Mouse (Mus musculus): Measurements from ENCODE around the gene Tmco3. TPM values are rescaled to one million over a fixed set of nuclear protein-coding genes. Genes with fewer than 3 reads are reported as not detected.
A peak's percentile ranks its signal among the peaks of the same experiment; 100 is the strongest.

Tmco3 gene
- total and polyA plus RNA-seq, 2 experiments from 2014 or later: 21.1 to 25.9 TPM

GRCm38 (mm10) chr8:13337678-13338077, 49.7 kb downstream of the Tmco3 start:
- WGBS: 82% methylated on average over 3 of the region's 3 CpGs
- H3K27ac ChIP-seq (ENCODE audit: low read depth, low read length): no peak overlapping the region
- ATAC-seq: no peak

GRCm38 (mm10) chr8:13338255-13338860, 50.4 kb downstream of the Tmco3 start, which contains the start of gene Tfdp1:
Tfdp1 (plus strand) TSS chr8:13338751.
- TF ChIP-seq CTCF (IDR thresholded peaks at IDR 0.05; ENCODE audit: low read depth): no peak
- WGBS: 2% methylated on average over 10 of the region's 72 CpGs
- peak; percentile 94 for ATAC-seq

More at GRCm38 (mm10) chr8:13337678-13338077, 49.7 kb downstream of the Tmco3 start:
- peak overlapping the region; percentile 82 for H3K4me2 ChIP-seq (ENCODE audit: low read depth)
- no peak for TF ChIP-seq CTCF (IDR thresholded peaks at IDR 0.05; ENCODE audit: low read depth)
- no peaks in the 10 kb centered on the region for H3K9me3 ChIP-seq (ENCODE audit: low read length)
- H3K4me3 ChIP-seq (ENCODE audit: low read depth, low read length): peak overlapping the region; percentile 85; the same call in 1 of the 2 replicates
- peaks cover 4% of the 10 kb centered on the region; the same call in 1 of the 2 replicates for H3K4me1 ChIP-seq (ENCODE audit: insufficient read depth)
- DNase-seq: no peak
- no peaks in the 10 kb centered on the region for H3K27me3 ChIP-seq (ENCODE audit: insufficient read depth, low read length)
- H3K9ac ChIP-seq: no peak overlapping the region
- H3K36me3 ChIP-seq (ENCODE audit: insufficient read depth): peaks cover 18% of the 10 kb centered on the region

GRCm38 (mm10) chr8:13338901-13339645, 51.1 kb downstream of the Tmco3 start:
- no peak for TF ChIP-seq CTCF (IDR thresholded peaks at IDR 0.05; ENCODE audit: low read depth)
- H3K4me1 ChIP-seq (ENCODE audit: insufficient read depth): peaks cover 4% of the 10 kb centered on the region; the same call in 1 of the 2 replicates
- peak overlapping the region; percentile 82 for H3K4me2 ChIP-seq (ENCODE audit: low read depth)
- under 1% methylated on average over 63 of the region's 70 CpGs for WGBS
- H3K36me3 ChIP-seq (ENCODE audit: insufficient read depth): peaks cover 32% of the 10 kb centered on the region
- H3K9ac ChIP-seq: peak overlapping the region; percentile 91
- peak overlapping the region; percentile 85 for H3K27ac ChIP-seq (ENCODE audit: low read depth, low read length)
- DNase-seq (peak; percentile 68), ATAC-seq (peak; percentile 19)
- peak overlapping the region; percentile 85 for H3K4me3 ChIP-seq (ENCODE audit: low read depth, low read length)
- no peaks in the 10 kb centered on the region for H3K27me3 ChIP-seq (ENCODE audit: insufficient read depth, low read length)
- no peaks in the 10 kb centered on the region for H3K9me3 ChIP-seq (ENCODE audit: low read length)

More at GRCm38 (mm10) chr8:13338255-13338860, 50.4 kb downstream of the Tmco3 start, which contains the start of gene Tfdp1:
- Histone ChIP-seq H3K27me3 (ENCODE audit: insufficient read depth, low read length) (no peaks in the 10 kb centered on the region), H3K36me3 (ENCODE audit: insufficient read depth) (peaks cover 25% of the 10 kb centered on the region), H3K9ac (peak within 1 kb of the TSS; percentile 91), H3K4me1 (ENCODE audit: insufficient read depth) (peaks cover 4% of the 10 kb centered on the region; the same call in 1 of the 2 replicates), H3K4me2 (ENCODE audit: low read depth) (peak within 1 kb of the TSS; percentile 82), H3K4me3 (ENCODE audit: low read depth, low read length) (peak within 1 kb of the TSS; percentile 85), H3K27ac (ENCODE audit: low read depth, low read length) (peak within 1 kb of the TSS; percentile 85), H3K9me3 (ENCODE audit: low read length) (no peaks in the 10 kb centered on the region)
- DNase-seq: peak; percentile 95

- peak; percentile 52 for DNase-seq
- peaks cover 4% of the 10 kb centered on the region; the same call in 1 of the 2 replicates for H3K4me1 ChIP-seq (ENCODE audit: insufficient read depth)
- H3K27me3 ChIP-seq (ENCODE audit: insufficient read depth, low read length): no peaks in the 10 kb centered on the region
- H3K9me3 ChIP-seq (ENCODE audit: low read length): no peaks in the 10 kb centered on the region
- H3K36me3 ChIP-seq (ENCODE audit: insufficient read depth): peaks cover 36% of the 10 kb centered on the region
- 5% methylated on average over 11 of the region's 11 CpGs for WGBS
- peak overlapping the region; percentile 82 for H3K4me2 ChIP-seq (ENCODE audit: low read depth)
- H3K4me3 ChIP-seq (ENCODE audit: low read depth, low read length): peak overlapping the region; percentile 85
- TF ChIP-seq CTCF (IDR thresholded peaks at IDR 0.05; ENCODE audit: low read depth): no peak
- peak overlapping the region; percentile 85 for H3K27ac ChIP-seq (ENCODE audit: low read depth, low read length)
- peak overlapping the region; percentile 91 for H3K9ac ChIP-seq
- no peak for ATAC-seq
Measured at GRCm38 (mm10) chr8:13339646-13339990, 51.6 kb downstream of the Tmco3 start.

- peak overlapping the region; percentile 82; the same call in 1 of the 2 replicates for H3K4me2 ChIP-seq (ENCODE audit: low read depth)
Measured at GRCm38 (mm10) chr8:13340650-13341049, 52.7 kb downstream of the Tmco3 start.

GRCm38 (mm10) chr8:13342340-13342739, 54.4 kb downstream of the Tmco3 start:
- peaks cover 58% of the 10 kb centered on the region for H3K36me3 ChIP-seq (ENCODE audit: insufficient read depth)
- H3K4me2 ChIP-seq (ENCODE audit: low read depth): no peak overlapping the region
- H3K27me3 ChIP-seq (ENCODE audit: insufficient read depth, low read length): no peaks in the 10 kb centered on the region
- no peak for DNase-seq
- 73% methylated on average over 2 of the region's 2 CpGs for WGBS
- no peak for TF ChIP-seq CTCF (IDR thresholded peaks at IDR 0.05; ENCODE audit: low read depth)
- no peak overlapping the region for H3K4me3 ChIP-seq (ENCODE audit: low read depth, low read length)
- no peak overlapping the region for H3K27ac ChIP-seq (ENCODE audit: low read depth, low read length)
- ATAC-seq: no peak
- no peak overlapping the region for H3K9ac ChIP-seq
- H3K4me1 ChIP-seq (ENCODE audit: insufficient read depth): peaks cover 4% of the 10 kb centered on the region; the same call in 1 of the 2 replicates
- H3K9me3 ChIP-seq (ENCODE audit: low read length): no peaks in the 10 kb centered on the region

More at GRCm38 (mm10) chr8:13340650-13341049, 52.7 kb downstream of the Tmco3 start:
- WGBS: 73% methylated on average over 8 of the region's 8 CpGs
- ATAC-seq: no peak
- Histone ChIP-seq H3K4me1 (ENCODE audit: insufficient read depth) (peaks cover 4% of the 10 kb centered on the region; the same call in 1 of the 2 replicates), H3K9me3 (ENCODE audit: low read length) (no peaks in the 10 kb centered on the region), H3K9ac (no peak overlapping the region; the same call in 1 of the 2 replicates), H3K27ac (ENCODE audit: low read depth, low read length) (no peak overlapping the region), H3K4me3 (ENCODE audit: low read depth, low read length) (no peak overlapping the region), H3K27me3 (ENCODE audit: insufficient read depth, low read length) (no peaks in the 10 kb centered on the region), H3K36me3 (ENCODE audit: insufficient read depth) (peaks cover 41% of the 10 kb centered on the region)
- no peak for TF ChIP-seq CTCF (IDR thresholded peaks at IDR 0.05; ENCODE audit: low read depth)
- no peak for DNase-seq

Data from forebrain, postnatal 0 days (tissue).